Mouse (Mus musculus) lung, embryonic 15.5 days (tissue): ENCODE results near the gene Amn1. TPM values are rescaled to one million over a fixed set of nuclear protein-coding genes. Genes with fewer than 3 reads are reported as not detected.
A peak's percentile ranks its signal among the peaks of the same experiment; 100 is the strongest.
"Not testable (repeated sequence)": the region's sequence is repeated elsewhere in the genome, so short reads cannot be mapped to it uniquely, and the experiment has no call there.

Source experiments
- ATAC-seq: fragments of 200-750 bp; cut with Nextera tagmentation; 2 replicates; pipeline ENCODE4 v1.8.0; 2017; ENCODE audit warnings: moderate number of reproducible peaks, borderline replicate concordance; ENCODE audit not compliant: low FRiP score, low TSS enrichment; ENCODE audit errors: extremely low read depth
- H3K27ac ChIP-seq: fragments of 300-500 bp; sonication (generic); 2 replicates; pipeline ENCODE4 v1.5.1; 2015; ENCODE audit warnings: moderate library complexity, mild to moderate bottlenecking, inconsistent platforms
- H3K27me3 ChIP-seq: fragments of 300-500 bp; sonication (generic); 2 replicates; pipeline ENCODE4 v1.6.1; 2015; ENCODE audit warnings: inconsistent platforms
- H3K36me3 ChIP-seq: fragments of 300-500 bp; sonication (generic); 2 replicates; pipeline ENCODE4 v1.6.1; 2015; ENCODE audit warnings: inconsistent platforms
- H3K4me1 ChIP-seq: fragments of 300-500 bp; sonication (generic); 2 replicates; pipeline ENCODE4 v1.6.1; 2015; ENCODE audit warnings: inconsistent platforms
- H3K4me2 ChIP-seq: fragments of 300-500 bp; sonication (generic); 2 replicates; pipeline ENCODE4 v1.6.1; 2015; ENCODE audit warnings: inconsistent platforms, mild to moderate bottlenecking, moderate library complexity
- H3K4me3 ChIP-seq: fragments of 300-500 bp; sonication (generic); 2 replicates; pipeline ENCODE4 v1.5.1; 2015; ENCODE audit warnings: mild to moderate bottlenecking, inconsistent platforms
- H3K9ac ChIP-seq: fragments of 300-500 bp; sonication (generic); 2 replicates; pipeline ENCODE4 v1.6.1; 2015; ENCODE audit warnings: inconsistent platforms
- H3K9me3 ChIP-seq: fragments of 300-500 bp; sonication (generic); 2 replicates; pipeline ENCODE4 v1.6.1; 2016; ENCODE audit warnings: inconsistent platforms
- WGBS: fragments of 180-500 bp; shearing (Covaris S2); methylation state at CpG from one replicate; pipeline ENCODE4 v1.1.7; 2015; 5-methylcytosine and 5-hydroxymethylcytosine counted together
- polyA plus RNA-seq: library from polyadenylated mRNA; unstranded; fragments of >200 nt; fragmentation: Nextera tagmentation; extraction: Ambion mirVana; gene quantifications from 2 replicates; pipeline ENCODE4 v1.2.1, GENCODE M21; 2015

The Amn1 gene
- polyA plus RNA-seq: 28.2 TPM in 2 replicates

GRCm38 (mm10) chr6:149188041-149188924 lies at the start of gene Amn1:
Amn1 (minus strand) TSS chr6:149188712.
- Histone ChIP-seq H3K36me3 (peaks cover 13% of the 10 kb centered on the region; the same call in 1 of the 2 replicates), H3K27me3 (no peaks in the 10 kb centered on the region), H3K9ac (peak within 1 kb of the TSS; percentile 86), H3K4me2 (peak within 1 kb of the TSS; percentile 58), H3K27ac (peak within 1 kb of the TSS; percentile 86), H3K9me3 (no peaks in the 10 kb centered on the region), H3K4me3 (peak within 1 kb of the TSS; percentile 68), H3K4me1 (peaks cover 8% of the 10 kb centered on the region)
- peak; percentile 99 for ATAC-seq
- 1% methylated on average over 34 of the region's 34 CpGs for WGBS

GRCm38 (mm10) chr6:149236807-149237206 lies 48.3 kb upstream of the Amn1 start:
- no peak overlapping the region for H3K9ac ChIP-seq

GRCm38 (mm10) chr6:149233918-149234317 lies 45.4 kb upstream of the Amn1 start:
- no peak for ATAC-seq
- WGBS: 78% methylated on average over 3 of the region's 3 CpGs
- Histone ChIP-seq H3K27ac (no peak overlapping the region), H3K4me2 (no peak overlapping the region), H3K4me3 (no peak overlapping the region), H3K9me3 (no peaks in the 10 kb centered on the region), H3K4me1 (0 out of 2 replicates have a peak, but pooled peaks cover 12% of the 10 kb centered on the region), H3K36me3 (no peaks in the 10 kb centered on the region), H3K27me3 (no peaks in the 10 kb centered on the region), H3K9ac (no peak overlapping the region)

More at GRCm38 (mm10) chr6:149236807-149237206, 48.3 kb upstream of the Amn1 start:
- 62% methylated on average over 2 of the region's 2 CpGs for WGBS
- ATAC-seq: peak; percentile 52; the same call in 1 of the 2 replicates
- 0 out of 2 replicates have a peak, but pooled peaks cover 12% of the 10 kb centered on the region for H3K4me1 ChIP-seq
- H3K27ac ChIP-seq: peak overlapping the region; percentile 69; the same call in 1 of the 2 replicates
- H3K36me3 ChIP-seq: no peaks in the 10 kb centered on the region
- no peaks in the 10 kb centered on the region for H3K9me3 ChIP-seq
- H3K4me2 ChIP-seq: no peak overlapping the region
- H3K4me3 ChIP-seq: no peak overlapping the region
- H3K27me3 ChIP-seq: no peaks in the 10 kb centered on the region

GRCm38 (mm10) chr6:149224751-149225150 lies 36.2 kb upstream of the Amn1 start:
- H3K4me3 ChIP-seq: no peak overlapping the region
- no peaks in the 10 kb centered on the region for H3K9me3 ChIP-seq
- no peak for ATAC-seq
- no peaks in the 10 kb centered on the region for H3K27me3 ChIP-seq
- no peak overlapping the region for H3K9ac ChIP-seq
- 94% methylated on average over 4 of the region's 4 CpGs for WGBS
- no peak overlapping the region for H3K4me2 ChIP-seq
- no peaks in the 10 kb centered on the region for H3K36me3 ChIP-seq
- H3K27ac ChIP-seq: no peak overlapping the region
- H3K4me1 ChIP-seq: no peaks in the 10 kb centered on the region

GRCm38 (mm10) chr6:149221296-149221695 lies 32.8 kb upstream of the Amn1 start:
- Histone ChIP-seq H3K4me2 (no peak overlapping the region), H3K36me3 (no peaks in the 10 kb centered on the region), H3K9ac (no peak overlapping the region), H3K27me3 (no peaks in the 10 kb centered on the region), H3K4me1 (no peaks in the 10 kb centered on the region), H3K4me3 (no peak overlapping the region), H3K9me3 (no peaks in the 10 kb centered on the region), H3K27ac (no peak overlapping the region)
- no peak for ATAC-seq

GRCm38 (mm10) chr6:149198572-149198971 lies 10.1 kb upstream of the Amn1 start:
- Histone ChIP-seq H3K9ac (no peak overlapping the region), H3K27me3 (no peaks in the 10 kb centered on the region)

GRCm38 (mm10) chr6:149197116-149197515 lies 8.6 kb upstream of the Amn1 start:
- Histone ChIP-seq H3K9ac (no peak overlapping the region), H3K27me3 (no peaks in the 10 kb centered on the region), H3K4me1 (peaks cover 10% of the 10 kb centered on the region), H3K27ac (0 out of 2 replicates have a peak overlapping the region, but pooled peaks have one; percentile 32), H3K4me2 (no peak overlapping the region), H3K36me3 (no peaks in the 10 kb centered on the region), H3K4me3 (no peak overlapping the region), H3K9me3 (no peaks in the 10 kb centered on the region)
- 29% methylated on average over 3 of the region's 3 CpGs for whole genome bisulfite sequencing
- no peak; the same call in 1 of the 2 replicates for ATAC-seq

More at GRCm38 (mm10) chr6:149198572-149198971, 10.1 kb upstream of the Amn1 start:
- no peak for ATAC-seq
- H3K9me3 ChIP-seq: no peaks in the 10 kb centered on the region
- no peak overlapping the region for H3K27ac ChIP-seq
- peaks cover 10% of the 10 kb centered on the region for H3K4me1 ChIP-seq
- H3K36me3 ChIP-seq: no peaks in the 10 kb centered on the region
- H3K4me3 ChIP-seq: no peak overlapping the region
- no peak overlapping the region for H3K4me2 ChIP-seq

- H3K4me1 ChIP-seq: peaks cover 10% of the 10 kb centered on the region
- no peaks in the 10 kb centered on the region for H3K27me3 ChIP-seq
- H3K27ac ChIP-seq: no peak overlapping the region
- H3K4me3 ChIP-seq: no peak overlapping the region
- ATAC-seq: no peak
- H3K9me3 ChIP-seq: no peaks in the 10 kb centered on the region
- no peak overlapping the region for H3K9ac ChIP-seq
- 70% methylated on average over 5 of the region's 5 CpGs for WGBS
- no peak overlapping the region for H3K4me2 ChIP-seq
- no peaks in the 10 kb centered on the region for H3K36me3 ChIP-seq
Observed at GRCm38 (mm10) chr6:149193276-149193905, 4.9 kb upstream of the Amn1 start.

- not testable (repeated sequence) for H3K4me3 ChIP-seq, ATAC-seq, H3K4me2 ChIP-seq, H3K9me3 ChIP-seq, H3K9ac ChIP-seq, H3K27ac ChIP-seq, H3K27me3 ChIP-seq, H3K4me1 ChIP-seq, H3K36me3 ChIP-seq
- 79% methylated on average over 5 of the region's 5 CpGs for WGBS
Observed at GRCm38 (mm10) chr6:149191951-149192350, 3.4 kb upstream of the Amn1 start.

- no peak overlapping the region for H3K9ac ChIP-seq
- ATAC-seq: no peak
- no peaks in the 10 kb centered on the region for H3K27me3 ChIP-seq
- H3K4me3 ChIP-seq: no peak overlapping the region
- no peaks in the 10 kb centered on the region for H3K9me3 ChIP-seq
- H3K4me1 ChIP-seq: peaks cover 8% of the 10 kb centered on the region
- no peak overlapping the region for H3K27ac ChIP-seq
- no peak overlapping the region for H3K4me2 ChIP-seq
- peaks cover 6% of the 10 kb centered on the region; the same call in 1 of the 2 replicates for H3K36me3 ChIP-seq
- 94% methylated on average over 16 of the region's 16 CpGs for WGBS
Observed at GRCm38 (mm10) chr6:149189340-149189922, 919 bp upstream of the Amn1 start.

- no peak for ATAC-seq
- Histone ChIP-seq H3K36me3 (peaks cover 11% of the 10 kb centered on the region; the same call in 1 of the 2 replicates), H3K4me2 (peak overlapping the region; percentile 58), H3K27me3 (no peaks in the 10 kb centered on the region), H3K27ac (peak overlapping the region; percentile 34), H3K4me1 (peaks cover 8% of the 10 kb centered on the region), H3K4me3 (peak overlapping the region; percentile 68), H3K9ac (peak overlapping the region; percentile 24; the same call in 1 of the 2 replicates), H3K9me3 (no peaks in the 10 kb centered on the region)
- WGBS: 33% methylated on average over 8 of the region's 8 CpGs
Observed at GRCm38 (mm10) chr6:149188925-149189257, 379 bp upstream of the Amn1 start.
